Mouse (Mus musculus) adrenal gland, adult 2 months (tissue): ENCODE measurements around the gene Wnt3. TPM values are rescaled to one million over a fixed set of nuclear protein-coding genes. Genes with fewer than 3 reads are reported as not detected.

ENCODE experiments used
- DNase-seq: peaks from one replicate; pipeline ENCODE4 v3.0.0; 2021
- polyA plus RNA-seq: library from polyadenylated mRNA; depleted of rRNA; stranded (reverse); fragments of >200 nt; gene quantifications from 2 replicates; pipeline ENCODE4 v1.2.3, GENCODE M21; 2012; rRNA removed
- total RNA-seq, 2 experiments: library from RNA; stranded (reverse); gene quantifications; 2 replicates each; pipeline ENCODE4 v1.2.3; 2021

Gene Wnt3
- total and polyA plus RNA-seq, 3 experiments: 0.17 TPM; not detected in 2

- peak; percentile 18 for DNase-seq
Measured at GRCm38 (mm10) chr11:103840834-103841233, 66.9 kb downstream of the Wnt3 start.

DNA sequence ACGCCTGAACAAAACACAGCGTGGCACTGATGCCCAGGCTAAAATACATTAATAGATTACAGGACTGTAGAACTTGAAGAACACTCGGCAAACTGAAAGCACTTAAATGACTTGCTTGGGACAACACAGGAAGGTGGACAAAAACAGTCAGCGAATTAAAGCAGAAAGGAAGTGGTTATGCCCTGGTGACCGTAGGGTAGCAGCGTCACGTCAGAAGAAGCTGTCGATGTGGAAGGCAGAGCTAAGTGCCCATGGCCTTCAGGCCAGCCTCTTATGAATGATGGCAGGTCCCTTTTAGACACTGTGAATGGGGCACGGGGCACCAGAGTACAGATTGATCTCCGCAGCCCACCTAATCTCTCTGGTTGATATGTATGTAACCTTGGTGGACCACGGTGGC lies 74.3 kb downstream of the Wnt3 start:
- DNase-seq: no peak

GRCm38 (mm10) chr11:103852590-103853283 lies 78.8 kb downstream of the Wnt3 start:
- no peak for DNase-seq

- no peak for DNase-seq
Measured at GRCm38 (mm10) chr11:103853284-103853920, 79.5 kb downstream of the Wnt3 start.

DNA sequence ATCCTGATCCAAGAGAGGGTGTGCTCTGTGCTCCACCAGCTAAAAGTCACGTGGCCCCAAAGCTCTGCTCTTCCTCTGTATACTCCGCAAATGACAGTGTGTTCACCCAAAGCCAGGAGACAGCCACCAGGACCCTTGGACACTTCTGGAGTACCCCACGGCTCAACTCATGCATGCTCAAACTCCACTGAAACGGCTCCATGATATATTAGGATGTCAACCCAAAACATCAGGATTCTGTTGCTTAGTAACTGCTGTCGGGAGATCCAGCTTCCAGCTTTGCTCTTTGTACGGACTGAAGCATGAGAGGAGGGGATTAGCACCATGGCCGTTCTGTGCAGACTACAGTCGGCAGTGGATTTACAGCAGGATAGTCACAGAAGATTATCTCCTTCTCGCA lies 80.3 kb downstream of the Wnt3 start:
- no peak for DNase-seq

DNA sequence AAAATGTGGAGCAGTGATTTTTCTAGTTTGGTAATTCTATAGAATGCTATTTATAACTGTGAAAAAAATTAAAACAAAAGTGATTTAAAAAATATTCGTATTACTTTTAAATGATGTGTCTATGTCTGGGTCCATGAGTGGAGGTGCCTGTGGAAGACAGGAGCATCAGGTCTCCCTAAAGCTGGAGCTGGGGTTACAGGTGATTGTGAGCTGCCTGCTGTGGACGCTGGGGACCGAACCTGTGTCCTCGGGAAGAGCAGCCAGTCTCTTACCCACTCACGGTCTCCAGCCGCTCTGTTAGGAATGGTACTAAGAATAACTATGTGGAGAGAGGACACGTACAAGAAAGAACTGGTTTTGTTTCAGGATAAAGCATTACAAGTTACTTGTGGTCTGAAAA lies 82.7 kb downstream of the Wnt3 start:
- DNase-seq: no peak

GRCm38 (mm10) chr11:103858760-103859159 lies 84.8 kb downstream of the Wnt3 start:
- no peak for DNase-seq

DNA sequence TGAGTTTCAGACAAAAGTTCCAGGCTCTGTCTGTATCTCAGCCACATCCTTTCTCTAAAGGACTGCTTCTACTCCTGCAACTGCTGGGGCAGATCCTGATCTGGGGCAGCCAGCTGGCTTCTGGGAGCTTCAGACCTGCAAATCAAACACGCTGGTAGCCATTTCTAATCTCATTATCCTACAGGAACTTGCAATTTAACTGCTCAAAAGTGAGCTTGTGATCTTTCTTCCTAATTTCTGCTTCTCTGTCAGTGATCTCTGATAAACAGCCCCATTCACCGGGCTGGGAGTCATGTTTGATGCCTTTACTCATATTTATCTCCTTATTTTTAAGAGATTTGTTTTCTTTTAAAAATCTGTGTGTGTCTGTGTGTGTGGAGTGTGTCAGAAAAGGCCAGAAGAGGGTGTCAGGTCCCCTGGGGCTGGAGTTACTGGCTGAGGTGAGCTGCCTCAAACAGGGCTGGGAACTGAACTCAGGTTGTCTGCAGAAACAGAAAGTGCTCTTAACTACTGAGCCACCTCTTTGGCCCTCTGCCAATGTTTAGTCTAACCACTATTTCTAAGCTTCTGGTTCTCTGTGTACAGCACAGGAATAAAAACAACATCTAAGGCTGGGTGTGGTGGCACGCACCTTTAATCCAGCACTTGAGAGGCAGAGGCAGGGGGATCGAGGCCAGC lies 86.1 kb downstream of the Wnt3 start:
- no peak for DNase-seq

- no peak for DNase-seq
Measured at GRCm38 (mm10) chr11:103862951-103863350, 89.0 kb downstream of the Wnt3 start.

- no peak for DNase-seq
Measured at GRCm38 (mm10) chr11:103864486-103864885, 90.5 kb downstream of the Wnt3 start.

DNA sequence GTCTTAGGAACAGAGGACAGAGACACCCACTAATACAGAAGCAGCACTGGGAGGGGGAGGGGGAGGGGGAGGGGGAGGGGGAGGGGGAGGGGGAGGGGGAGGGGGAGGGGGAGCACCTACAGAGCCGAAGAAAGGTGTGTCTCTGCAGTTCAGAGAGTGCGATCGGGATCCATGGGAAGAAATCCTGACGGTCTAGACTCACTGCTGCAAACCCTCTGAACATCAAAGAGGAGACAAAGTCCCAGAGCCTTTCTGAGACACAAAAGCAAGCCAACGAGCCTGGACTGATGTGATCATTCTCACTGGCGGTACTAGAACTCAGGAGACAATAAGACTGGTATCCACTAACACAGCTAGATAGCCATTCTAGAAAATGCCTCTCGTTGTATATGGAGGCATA lies 91.4 kb downstream of the Wnt3 start:
- DNase-seq: no peak

Other genes starting within 250 kb of the Wnt3 start
- not detected for gene Gm884, start 153.0 kb upstream of the Wnt3 start, total RNA-seq
- gene Gm884, start 153.0 kb upstream of the Wnt3 start, polyA plus RNA-seq: not detected in 2 replicates
- gene Lyzl6, start 135.3 kb upstream of the Wnt3 start, total RNA-seq: not detected
- gene Lyzl6, start 135.3 kb upstream of the Wnt3 start, polyA plus RNA-seq: not detected in 2 replicates
- gene Rprml, start 124.6 kb upstream of the Wnt3 start, total RNA-seq: under 1 TPM in 1 of 2 experiments, not detected in 1; 0.48 TPM
- 1.1 and 1.2 TPM in 2 replicates for gene Rprml, start 124.6 kb upstream of the Wnt3 start, polyA plus RNA-seq
- 100 to 1,000 TPM in 1 of 2 experiments, 10 to 100 TPM in 1; 82.7 to 101 TPM for gene Gosr2, start 76.3 kb upstream of the Wnt3 start, total RNA-seq
- 56.3 and 76.7 TPM in 2 replicates for gene Gosr2, start 76.3 kb upstream of the Wnt3 start, polyA plus RNA-seq
- under 1 TPM; 0.09 to 0.45 TPM for gene Wnt9b, start 24.3 kb upstream of the Wnt3 start, total RNA-seq
- 0.40 and 0.47 TPM in 2 replicates for gene Wnt9b, start 24.3 kb upstream of the Wnt3 start, polyA plus RNA-seq
- 100 to 1,000 TPM; 101 to 180 TPM for gene Nsf, start 179.9 kb downstream of the Wnt3 start, total RNA-seq
- gene Nsf, start 179.9 kb downstream of the Wnt3 start, polyA plus RNA-seq: 46.7 and 86.7 TPM in 2 replicates
- gene Arf2, start 192.6 kb downstream of the Wnt3 start, total RNA-seq: 10 to 100 TPM; 47.2 to 54.9 TPM
- 4.5 and 4.6 TPM in 2 replicates for gene Arf2, start 192.6 kb downstream of the Wnt3 start, polyA plus RNA-seq